Mouse (Mus musculus): ENCODE measurements around the gene Crls1. TPM values are rescaled to one million over a fixed set of nuclear protein-coding genes. Genes with fewer than 3 reads are reported as not detected.

Crls1 gene
- polyA plus RNA-seq, 1 experiment = 17.8 TPM

DNA sequence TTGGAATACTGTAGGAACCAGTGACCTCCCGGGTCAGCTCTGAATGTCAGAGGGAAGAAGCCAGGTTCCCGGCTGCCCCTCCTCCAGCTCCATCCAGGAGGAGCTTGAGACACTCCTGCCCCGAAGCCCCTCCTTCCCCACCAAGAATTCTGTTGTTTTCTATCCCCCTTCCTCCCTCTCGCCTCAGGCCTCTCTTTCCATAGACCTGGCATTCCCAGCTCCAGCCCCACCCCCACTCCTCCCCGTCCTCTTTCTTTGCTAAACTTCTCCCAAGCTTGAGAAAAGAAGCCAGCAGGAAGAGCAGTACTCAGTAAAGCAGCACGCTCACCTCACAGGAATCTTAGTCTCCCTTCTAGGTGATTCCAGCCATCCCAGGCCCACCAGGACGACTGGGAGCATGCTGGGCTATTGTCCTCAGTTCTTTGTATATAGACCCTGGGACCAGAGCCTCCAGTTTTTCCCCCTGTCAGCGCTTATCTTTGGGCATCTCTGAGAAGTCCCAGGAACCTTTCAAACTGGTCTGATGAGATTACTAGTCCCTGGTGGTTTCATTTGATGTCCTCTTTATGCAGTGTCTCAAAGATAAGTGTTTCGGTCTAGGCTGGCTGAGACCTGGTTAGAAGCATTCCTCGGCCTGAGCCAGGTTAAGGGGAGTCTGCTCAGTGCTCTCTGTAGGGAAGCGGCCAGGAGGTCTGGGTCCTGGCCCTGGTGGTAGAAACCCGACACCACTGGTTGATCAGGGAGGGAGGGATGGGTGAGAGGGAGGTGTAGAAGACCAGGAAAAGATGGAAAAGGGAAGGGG is 34.6 kb downstream of the Crls1 start, which contains the start of gene Lrrn4:
Gene Lrrn4, minus strand, starts transcription at position 48 of the 802 bp plus-strand sequence.
- DNase-seq = no peak
- Histone ChIP-seq H3K4me1 (ENCODE audit: control insufficient read depth, insufficient read depth, low read length) (0 out of 2 replicates have a peak, but pooled peaks cover 3% of the 10 kb centered on the region), H3K4me3 (replicated peaks; ENCODE audit: extremely low read depth, low read depth, low read length) (no peak within 1 kb of the TSS)
- TF ChIP-seq POLR2A (IDR thresholded peaks at IDR 0.05; ENCODE audit: borderline replicate concordance, extremely low read depth, low read depth, low read length) = no peak
- TF ChIP-seq CTCF (IDR thresholded peaks at IDR 0.05; ENCODE audit: insufficient read depth, low read length) = no peak
- 23% methylated on average over 12 of the region's 12 CpGs for WGBS

DNA sequence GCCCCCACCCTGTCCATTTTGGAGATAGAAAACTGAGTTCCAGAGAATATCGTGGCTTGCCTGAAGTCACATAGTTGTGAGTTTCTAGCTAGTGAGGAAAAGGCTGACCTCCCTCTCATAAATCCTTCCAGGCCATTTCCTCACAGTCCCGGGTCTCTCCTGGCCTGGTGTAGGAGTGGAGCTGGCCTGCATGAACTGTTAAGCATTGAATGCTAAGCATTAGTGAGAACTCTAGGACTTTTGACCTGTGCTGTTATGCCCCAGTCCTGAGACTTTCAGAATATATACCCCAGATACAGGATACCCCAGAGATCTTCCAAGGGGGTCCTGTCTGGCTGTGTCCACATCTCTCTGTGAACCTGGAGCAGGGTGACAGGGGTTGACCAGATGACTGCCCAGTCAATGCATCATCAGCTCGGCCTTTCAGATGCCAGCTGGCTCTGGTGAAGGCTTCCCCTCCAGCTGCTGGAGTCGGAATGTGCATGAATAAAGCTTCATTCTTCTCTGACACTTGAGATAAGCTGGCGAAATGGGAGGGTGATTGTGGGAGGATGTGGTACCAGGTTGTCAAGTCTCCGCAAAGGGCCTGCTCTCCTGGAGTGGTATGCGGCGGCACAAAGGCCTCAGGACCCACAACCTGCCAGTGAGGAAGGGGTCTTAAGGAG is 38.0 kb downstream of the Crls1 start:
- no peak for TF ChIP-seq POLR2A (IDR thresholded peaks at IDR 0.05; ENCODE audit: borderline replicate concordance, extremely low read depth, low read depth, low read length)
- TF ChIP-seq CTCF (IDR thresholded peaks at IDR 0.05; ENCODE audit: insufficient read depth, low read length) = no peak
- 0 out of 2 replicates have a peak, but pooled peaks cover under 1% of the 10 kb centered on the region for H3K4me1 ChIP-seq (ENCODE audit: control insufficient read depth, insufficient read depth, low read length)
- WGBS = 36% methylated on average over 8 of the region's 8 CpGs
- DNase-seq = no peak
- H3K4me3 ChIP-seq (replicated peaks; ENCODE audit: extremely low read depth, low read depth, low read length) = no peak overlapping the region

DNA sequence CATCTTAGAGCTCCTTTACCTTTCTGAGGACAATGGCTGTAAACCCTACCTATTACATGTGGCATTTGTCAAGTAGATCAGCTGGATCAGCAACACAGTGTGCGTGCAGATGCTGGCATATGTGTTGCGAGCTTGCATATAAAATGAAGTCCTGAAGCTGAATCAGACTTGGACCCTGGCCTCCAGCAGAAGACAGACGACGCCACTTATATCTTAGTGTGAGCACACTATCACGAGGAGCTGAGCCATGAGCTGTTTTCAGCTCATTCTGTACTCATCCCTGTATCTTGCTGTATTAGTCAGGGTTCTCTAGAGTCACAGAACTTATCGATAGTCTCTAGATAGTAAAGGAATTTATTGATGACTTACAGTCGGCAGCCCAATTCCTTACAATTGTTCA is 38.8 kb downstream of the Crls1 start:
- no peak for TF ChIP-seq POLR2A (IDR thresholded peaks at IDR 0.05; ENCODE audit: borderline replicate concordance, extremely low read depth, low read depth, low read length)
- no peak for TF ChIP-seq CTCF (IDR thresholded peaks at IDR 0.05; ENCODE audit: insufficient read depth, low read length)
- no peak for DNase-seq
- WGBS = 82% methylated on average over 7 of the region's 7 CpGs
- H3K4me1 ChIP-seq (ENCODE audit: control insufficient read depth, insufficient read depth, low read length) = no peaks in the 10 kb centered on the region
- no peak overlapping the region for H3K4me3 ChIP-seq (replicated peaks; ENCODE audit: extremely low read depth, low read depth, low read length)

DNA sequence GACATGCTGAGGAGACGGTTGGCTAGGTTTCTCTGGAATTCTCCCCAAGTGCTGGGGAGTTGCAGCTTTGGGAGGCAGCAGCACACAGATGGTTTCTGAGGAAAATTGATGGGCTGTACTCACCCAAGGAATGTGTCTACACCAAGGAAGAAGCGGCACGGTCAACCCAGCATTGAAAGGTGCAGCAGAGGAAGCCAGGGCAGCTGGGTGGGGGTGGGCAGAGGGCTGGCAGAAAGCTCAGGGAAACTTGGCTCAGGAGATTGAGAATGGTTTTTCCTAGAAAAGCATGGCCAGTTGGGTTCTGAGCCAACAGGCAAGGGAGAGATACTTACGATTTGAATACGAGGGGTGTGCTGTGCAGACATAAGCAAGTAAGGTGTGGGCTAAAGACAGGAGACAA is 47.4 kb downstream of the Crls1 start:
- Histone ChIP-seq H3K4me3 (replicated peaks; ENCODE audit: extremely low read depth, low read depth, low read length) (no peak overlapping the region), H3K4me1 (ENCODE audit: control insufficient read depth, insufficient read depth, low read length) (no peaks in the 10 kb centered on the region)
- TF ChIP-seq CTCF (IDR thresholded peaks at IDR 0.05; ENCODE audit: insufficient read depth, low read length) (no peak), POLR2A (IDR thresholded peaks at IDR 0.05; ENCODE audit: borderline replicate concordance, extremely low read depth, low read depth, low read length) (no peak)
- WGBS = 69% methylated on average over 5 of the region's 5 CpGs
- DNase-seq = no peak

DNA sequence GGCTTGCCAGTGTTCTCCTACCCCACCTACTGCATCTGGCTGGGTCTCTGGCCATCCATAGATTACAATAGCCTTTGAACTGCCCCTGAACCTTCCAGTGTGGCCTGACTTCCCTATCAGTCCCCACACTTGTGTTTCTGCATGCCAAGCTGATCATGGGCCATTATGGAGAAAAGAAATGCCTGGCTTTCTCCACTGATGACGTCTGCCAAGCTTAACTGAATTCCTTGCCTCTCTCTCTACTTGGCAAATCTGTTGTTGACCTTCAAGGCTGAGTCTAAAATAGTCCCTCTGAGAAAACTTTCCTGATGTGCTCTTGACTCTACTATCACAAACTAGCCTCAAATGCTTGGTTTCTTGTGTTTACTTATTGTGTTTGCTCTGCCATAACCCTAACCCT is 51.7 kb downstream of the Crls1 start:
- no peak for DNase-seq
- Histone ChIP-seq H3K4me1 (ENCODE audit: control insufficient read depth, insufficient read depth, low read length) (no peaks in the 10 kb centered on the region), H3K4me3 (replicated peaks; ENCODE audit: extremely low read depth, low read depth, low read length) (no peak overlapping the region)
- TF ChIP-seq POLR2A (IDR thresholded peaks at IDR 0.05; ENCODE audit: borderline replicate concordance, extremely low read depth, low read depth, low read length) (no peak), CTCF (IDR thresholded peaks at IDR 0.05; ENCODE audit: insufficient read depth, low read length) (no peak)
- WGBS = 23% methylated on average over 1 of the region's 1 CpGs

DNA sequence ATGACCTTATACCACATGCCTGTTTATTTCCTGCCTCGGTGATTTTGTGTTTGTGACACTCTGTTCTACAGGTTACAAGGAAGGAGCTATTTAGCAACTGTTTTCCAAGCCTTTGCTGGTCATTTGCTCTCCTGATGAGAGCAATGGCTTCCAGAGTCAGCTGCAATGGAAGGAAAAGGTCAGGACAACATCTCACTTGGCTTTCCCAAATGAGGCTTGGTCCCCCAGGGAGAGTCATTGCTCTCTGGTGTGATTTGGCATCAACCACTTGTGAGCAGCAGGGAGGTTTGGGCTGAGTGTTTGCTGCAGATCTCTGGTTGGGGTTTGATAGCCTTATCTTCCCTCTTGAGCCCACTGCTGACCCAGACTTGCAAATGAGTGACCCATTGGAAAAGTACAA is 54.1 kb downstream of the Crls1 start:
- 65% methylated on average over 1 of the region's 1 CpGs for WGBS
- no peak overlapping the region for H3K4me3 ChIP-seq (replicated peaks; ENCODE audit: extremely low read depth, low read depth, low read length)
- TF ChIP-seq CTCF (IDR thresholded peaks at IDR 0.05; ENCODE audit: insufficient read depth, low read length) = no peak
- H3K4me1 ChIP-seq (ENCODE audit: control insufficient read depth, insufficient read depth, low read length) = no peaks in the 10 kb centered on the region
- DNase-seq = no peak

DNA sequence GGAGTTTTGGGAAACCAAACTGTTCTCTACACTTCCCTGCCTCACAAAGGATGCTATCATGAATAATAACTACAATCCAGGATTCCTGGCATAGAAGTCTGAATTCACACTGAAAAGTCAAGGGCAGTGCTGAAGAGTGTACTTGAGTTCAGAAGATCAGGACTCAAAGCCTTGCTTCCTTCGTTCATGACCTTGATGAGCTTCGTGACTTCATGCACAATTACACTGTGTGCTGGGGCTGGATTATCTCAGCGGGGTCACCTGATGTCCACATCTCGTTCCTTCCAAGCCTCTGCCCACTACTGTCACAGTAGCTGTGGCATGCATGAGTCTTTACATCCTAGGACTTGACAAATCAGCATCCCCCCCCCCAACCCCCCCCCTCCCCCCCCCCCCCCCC is 55.2 kb downstream of the Crls1 start:
- no peak for DNase-seq
- no peak for TF ChIP-seq CTCF (IDR thresholded peaks at IDR 0.05; ENCODE audit: insufficient read depth, low read length)
- WGBS = 65% methylated on average over 4 of the region's 4 CpGs
- no peaks in the 10 kb centered on the region for H3K4me1 ChIP-seq (ENCODE audit: control insufficient read depth, insufficient read depth, low read length)
- H3K4me3 ChIP-seq (replicated peaks; ENCODE audit: extremely low read depth, low read depth, low read length) = no peak overlapping the region

DNA sequence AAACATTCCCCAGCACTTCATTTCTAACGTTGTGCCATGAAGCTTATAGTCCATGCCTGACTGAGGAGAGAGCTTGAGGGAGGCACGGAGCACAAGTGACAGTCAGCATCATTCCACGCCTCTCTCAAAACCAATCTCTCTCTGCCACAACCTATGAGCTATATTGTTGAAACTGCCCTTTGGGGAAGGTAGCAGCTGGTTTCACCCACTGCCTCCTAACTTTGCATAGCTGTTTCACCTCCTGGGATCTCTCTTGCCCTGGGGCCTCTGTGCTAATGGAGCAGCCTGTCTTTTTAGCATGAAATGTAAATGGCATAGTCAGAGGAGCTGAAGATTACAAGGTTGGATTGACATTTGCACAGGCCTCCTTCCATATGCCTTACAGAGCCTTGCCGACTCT is 55.6 kb downstream of the Crls1 start:
- H3K4me3 ChIP-seq (replicated peaks; ENCODE audit: extremely low read depth, low read depth, low read length) = no peak overlapping the region
- no peak for TF ChIP-seq CTCF (IDR thresholded peaks at IDR 0.05; ENCODE audit: insufficient read depth, low read length)
- TF ChIP-seq POLR2A (IDR thresholded peaks at IDR 0.05; ENCODE audit: borderline replicate concordance, extremely low read depth, low read depth, low read length) = no peak
- 70% methylated on average over 3 of the region's 4 CpGs for WGBS
- no peaks in the 10 kb centered on the region for H3K4me1 ChIP-seq (ENCODE audit: control insufficient read depth, insufficient read depth, low read length)
- no peak for DNase-seq

DNA sequence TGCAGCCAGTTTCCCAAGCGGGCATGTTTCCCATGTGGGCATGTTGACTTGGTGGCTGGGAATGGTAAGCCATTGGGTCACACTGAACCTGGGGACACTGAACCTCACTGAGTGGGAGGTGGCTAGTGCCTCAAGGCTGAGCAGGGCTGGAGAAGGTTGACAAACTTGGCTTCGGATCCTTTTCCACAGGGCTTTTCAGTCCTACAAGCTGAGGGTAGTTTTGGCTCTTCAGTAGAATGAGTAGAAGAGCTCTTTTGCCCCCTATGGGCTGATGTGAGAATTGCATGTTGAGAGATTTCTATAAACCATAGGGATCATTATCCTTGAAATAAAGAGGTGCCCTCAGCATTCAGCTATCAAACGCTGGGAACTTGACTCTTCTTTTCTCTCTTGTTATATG is 57.0 kb downstream of the Crls1 start:
- no peak for DNase-seq
- 36% methylated on average over 3 of the region's 3 CpGs for WGBS

DNA sequence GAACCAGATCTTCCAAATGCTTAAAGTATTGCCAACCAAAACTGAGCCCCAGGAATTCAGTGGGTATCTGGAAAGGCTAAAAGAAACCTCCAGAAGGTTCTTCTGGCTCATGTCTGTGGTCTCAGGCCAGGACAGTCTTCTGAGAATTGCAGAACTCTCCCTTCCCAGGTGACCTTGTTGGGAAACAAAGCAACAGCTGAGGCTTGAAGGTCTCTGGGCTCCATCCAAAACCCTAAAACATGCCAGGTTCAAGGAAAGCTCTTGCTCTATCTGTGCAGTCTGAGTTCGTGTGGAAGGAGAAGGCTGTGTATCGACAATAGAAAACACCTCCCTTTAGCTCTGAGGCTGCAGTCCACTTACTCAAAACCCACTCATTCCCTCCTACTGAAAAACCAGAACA is 58.5 kb downstream of the Crls1 start:
- H3K4me1 ChIP-seq (ENCODE audit: control insufficient read depth, insufficient read depth, low read length) = no peaks in the 10 kb centered on the region
- TF ChIP-seq CTCF (IDR thresholded peaks at IDR 0.05; ENCODE audit: insufficient read depth, low read length) (no peak), POLR2A (IDR thresholded peaks at IDR 0.05; ENCODE audit: borderline replicate concordance, extremely low read depth, low read depth, low read length) (no peak)
- WGBS = 65% methylated on average over 2 of the region's 2 CpGs
- DNase-seq = no peak
- H3K4me3 ChIP-seq (replicated peaks; ENCODE audit: extremely low read depth, low read depth, low read length) = no peak overlapping the region

More for the DNA sequence above, 57.0 kb downstream of the Crls1 start:
- Histone ChIP-seq H3K4me1 (ENCODE audit: control insufficient read depth, insufficient read depth, low read length) (no peaks in the 10 kb centered on the region), H3K4me3 (replicated peaks; ENCODE audit: extremely low read depth, low read depth, low read length) (no peak overlapping the region)
- TF ChIP-seq POLR2A (IDR thresholded peaks at IDR 0.05; ENCODE audit: borderline replicate concordance, extremely low read depth, low read depth, low read length) = no peak
- peak; percentile 22; the same call in 1 of the 2 replicates for TF ChIP-seq CTCF (IDR thresholded peaks at IDR 0.05; ENCODE audit: insufficient read depth, low read length)

All from lung, adult 2 months (tissue).